Mouse (Mus musculus) monocyte, adult 5-6 weeks (primary cell): ENCODE measurements around the gene Il33. TPM values are rescaled to one million over a fixed set of nuclear protein-coding genes. Genes with fewer than 3 reads are reported as not detected.

Source experiments
- ATAC-seq: fragments of 153-309, 156-312 bp; replicated peaks from 2 replicates; pipeline ENCODE4 v1.8.0; 2017; ENCODE audit warnings: mild to moderate bottlenecking; ENCODE audit not compliant: low TSS enrichment, insufficient number of reproducible peaks, severe bottlenecking, poor library complexity, low FRiP score
- total RNA-seq: library from RNA; stranded (forward); fragments of 200-1000, 200-491, 200-594 nt; gene quantifications from 3 replicates; pipeline ENCODE4 v1.2.3, GENCODE M21; 2017

Il33 gene
- total RNA-seq, 1 experiment from 2014 or later, result not detected

- no peak for ATAC-seq
Observed at GRCm38 (mm10) chr19:29973396-29973795, 48.5 kb downstream of the Il33 start.

- no peak for ATAC-seq
Observed at GRCm38 (mm10) chr19:29978847-29979246, 53.9 kb downstream of the Il33 start.

- ATAC-seq, result no peak
Observed at GRCm38 (mm10) chr19:29979452-29980089, 54.7 kb downstream of the Il33 start.

GRCm38 (mm10) chr19:29984208-29985005 lies 59.5 kb downstream of the Il33 start:
- no peak for ATAC-seq

- ATAC-seq, result no peak
Observed at GRCm38 (mm10) chr19:29986464-29987091, 61.7 kb downstream of the Il33 start.

GRCm38 (mm10) chr19:30000406-30001365 lies 75.8 kb downstream of the Il33 start:
- ATAC-seq, result no peak

- ATAC-seq, result no peak
Observed at GRCm38 (mm10) chr19:30001550-30001949, 76.6 kb downstream of the Il33 start.

- no peak for ATAC-seq
Observed at GRCm38 (mm10) chr19:30003621-30004020, 78.7 kb downstream of the Il33 start, which contains the start of gene Trpd52l3. TSS of gene Trpd52l3 (plus strand) at chr19:30003790.

- no peak for ATAC-seq
Observed at GRCm38 (mm10) chr19:30006371-30006770, 81.5 kb downstream of the Il33 start.

Other genes starting within 250 kb of the Il33 start
- gene Mlana, start 227.3 kb upstream of the Il33 start, total RNA-seq, result not detected in 3 replicates
- gene 9930021J03Rik, start 119.1 kb upstream of the Il33 start, total RNA-seq, result 12.2 to 24.2 TPM (median 15.9 TPM) in 3 replicates
- gene Ranbp6, start 112.1 kb upstream of the Il33 start, total RNA-seq, result 33.0 to 35.8 TPM (median 33.5 TPM) in 3 replicates
- not detected in 3 replicates for gene Trpd52l3, start 78.7 kb downstream of the Il33 start, total RNA-seq
- 68.4 to 101 TPM (median 95.4 TPM) in 3 replicates for gene Uhrf2, start 105.4 kb downstream of the Il33 start, total RNA-seq